Mouse (Mus musculus): ENCODE measurements around the gene Aldh16a1. TPM values are rescaled to one million over a fixed set of nuclear protein-coding genes. Genes with fewer than 3 reads are reported as not detected.
"Not testable (repeated sequence)": the region's sequence is repeated elsewhere in the genome, so short reads cannot be mapped to it uniquely, and the experiment has no call there.

Aldh16a1 gene
- polyA plus RNA-seq, 1 experiment, result 25.0 TPM

DNA sequence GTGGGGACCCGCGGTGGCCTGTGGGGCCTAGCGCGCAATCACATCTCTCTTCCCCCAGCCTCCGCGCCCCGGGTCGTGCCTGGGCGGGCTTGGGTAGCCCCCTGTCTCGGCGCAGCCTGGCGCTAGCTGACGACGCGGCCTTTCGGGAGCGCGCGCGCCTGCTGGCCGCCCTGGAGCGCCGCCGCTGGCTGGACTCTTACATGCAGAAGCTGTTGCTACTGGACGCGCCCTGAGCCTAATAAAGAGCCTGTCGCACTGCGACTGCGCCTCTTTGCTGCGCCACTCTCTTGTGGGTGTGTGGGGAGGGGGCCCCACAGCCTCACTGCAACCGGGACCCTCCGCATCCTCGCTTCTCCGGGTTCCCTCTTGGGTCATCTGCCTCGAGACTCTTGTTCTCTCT lies 27.2 kb upstream of the Aldh16a1 start:
- Histone ChIP-seq H3K27ac (ENCODE audit: insufficient read depth, low read length) (no peak overlapping the region), H3K4me1 (ENCODE audit: control insufficient read depth, insufficient read depth, low read length) (no peaks in the 10 kb centered on the region), H3K4me3 (ENCODE audit: insufficient read depth, low read length) (no peak overlapping the region)
- TF ChIP-seq CTCF (IDR thresholded peaks at IDR 0.05; ENCODE audit: borderline replicate concordance, insufficient read depth, low read length) (no peak), POLR2A (IDR thresholded peaks at IDR 0.05; ENCODE audit: low read depth, low read length) (no peak)

DNA sequence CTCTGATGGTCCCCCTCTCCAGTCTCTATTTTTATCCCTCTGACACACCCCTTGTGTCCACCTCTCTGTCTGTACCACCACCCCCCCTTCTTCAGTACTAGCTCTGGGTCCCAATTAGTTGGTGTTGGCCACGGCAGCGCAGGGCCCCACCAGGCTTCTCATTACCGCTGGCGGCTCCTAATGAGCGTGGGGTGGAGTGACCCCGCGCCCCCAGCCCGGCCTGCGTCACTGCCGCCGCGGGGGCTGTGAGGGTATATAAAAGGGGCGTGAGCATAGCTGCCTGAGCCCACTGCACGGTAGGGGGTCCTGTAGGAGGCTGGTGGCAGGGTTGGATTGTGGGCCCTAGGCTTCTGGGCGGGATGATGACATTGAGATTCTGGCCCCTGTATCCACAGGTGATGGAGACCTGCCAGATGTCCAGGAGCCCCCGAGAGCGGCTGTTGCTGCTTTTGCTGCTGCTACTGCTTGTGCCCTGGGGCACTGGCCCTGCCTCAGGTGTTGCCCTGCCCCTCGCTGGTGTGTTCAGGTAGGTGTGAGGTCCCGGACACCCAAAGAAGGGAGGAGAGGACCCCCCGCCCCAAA lies 26.6 kb upstream of the Aldh16a1 start, which contains the start of gene Pth2:
Gene Pth2, plus strand, starts transcription at position 100 of the 582 bp plus-strand sequence.
- Histone ChIP-seq H3K4me1 (ENCODE audit: control insufficient read depth, insufficient read depth, low read length) (no peaks in the 10 kb centered on the region), H3K27ac (ENCODE audit: insufficient read depth, low read length) (no peak within 1 kb of the TSS), H3K4me3 (ENCODE audit: insufficient read depth, low read length) (no peak within 1 kb of the TSS)
- TF ChIP-seq CTCF (IDR thresholded peaks at IDR 0.05; ENCODE audit: borderline replicate concordance, insufficient read depth, low read length) (no peak), POLR2A (IDR thresholded peaks at IDR 0.05; ENCODE audit: low read depth, low read length) (no peak)

GRCm38 (mm10) chr7:45179469-45179868 lies 25.1 kb upstream of the Aldh16a1 start, which contains the start of gene Gfy:
Gene Gfy (minus strand): TSS chr7:45179569.
- H3K4me1 ChIP-seq (ENCODE audit: control insufficient read depth, insufficient read depth, low read length), result no peaks in the 10 kb centered on the region
- TF ChIP-seq CTCF (IDR thresholded peaks at IDR 0.05; ENCODE audit: borderline replicate concordance, insufficient read depth, low read length) (no peak), POLR2A (IDR thresholded peaks at IDR 0.05; ENCODE audit: low read depth, low read length) (no peak)
- no peak within 1 kb of the TSS for H3K27ac ChIP-seq (ENCODE audit: insufficient read depth, low read length)
- no peak within 1 kb of the TSS for H3K4me3 ChIP-seq (ENCODE audit: insufficient read depth, low read length)

- Histone ChIP-seq H3K4me1 (ENCODE audit: control insufficient read depth, insufficient read depth, low read length) (no peaks in the 10 kb centered on the region), H3K27ac (ENCODE audit: insufficient read depth, low read length) (no peak overlapping the region), H3K4me3 (ENCODE audit: insufficient read depth, low read length) (no peak overlapping the region)
- TF ChIP-seq POLR2A (IDR thresholded peaks at IDR 0.05; ENCODE audit: low read depth, low read length), result no peak
- no peak for TF ChIP-seq CTCF (IDR thresholded peaks at IDR 0.05; ENCODE audit: borderline replicate concordance, insufficient read depth, low read length)
Observed at GRCm38 (mm10) chr7:45178550-45178949, 24.2 kb upstream of the Aldh16a1 start.

GRCm38 (mm10) chr7:45176356-45176755 lies 22.0 kb upstream of the Aldh16a1 start:
- no peaks in the 10 kb centered on the region for H3K4me1 ChIP-seq (ENCODE audit: control insufficient read depth, insufficient read depth, low read length)
- TF ChIP-seq CTCF (IDR thresholded peaks at IDR 0.05; ENCODE audit: borderline replicate concordance, insufficient read depth, low read length) (no peak), POLR2A (IDR thresholded peaks at IDR 0.05; ENCODE audit: low read depth, low read length) (no peak)
- H3K4me3 ChIP-seq (ENCODE audit: insufficient read depth, low read length), result no peak overlapping the region
- H3K27ac ChIP-seq (ENCODE audit: insufficient read depth, low read length), result no peak overlapping the region

- Histone ChIP-seq H3K4me1 (ENCODE audit: control insufficient read depth, insufficient read depth, low read length) (no peaks in the 10 kb centered on the region), H3K4me3 (ENCODE audit: insufficient read depth, low read length) (no peak overlapping the region), H3K27ac (ENCODE audit: insufficient read depth, low read length) (no peak overlapping the region)
- TF ChIP-seq POLR2A (IDR thresholded peaks at IDR 0.05; ENCODE audit: low read depth, low read length) (no peak), CTCF (IDR thresholded peaks at IDR 0.05; ENCODE audit: borderline replicate concordance, insufficient read depth, low read length) (no peak)
Observed at GRCm38 (mm10) chr7:45175929-45176328, 21.5 kb upstream of the Aldh16a1 start.

DNA sequence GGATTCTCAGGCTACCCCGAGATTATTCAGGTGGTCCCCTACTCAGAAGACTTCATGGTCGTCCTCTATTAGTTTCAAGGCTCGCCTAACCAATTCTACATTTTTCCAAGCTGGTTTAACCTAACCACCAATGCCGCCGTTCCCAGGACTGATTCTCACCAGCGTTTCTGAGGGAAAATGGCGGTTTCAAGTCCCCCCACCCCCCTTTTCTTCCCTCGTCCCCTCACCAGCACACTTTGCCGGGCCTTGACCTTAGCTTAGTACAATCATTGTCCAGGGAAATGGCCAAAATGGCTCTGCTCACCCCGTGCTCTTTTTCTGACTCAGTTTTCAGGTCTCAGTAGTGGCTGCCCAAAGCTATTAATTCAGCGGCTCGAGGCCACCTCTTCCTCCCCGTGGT lies 21.0 kb upstream of the Aldh16a1 start:
- H3K4me3 ChIP-seq (ENCODE audit: insufficient read depth, low read length), result no peak overlapping the region
- TF ChIP-seq CTCF (IDR thresholded peaks at IDR 0.05; ENCODE audit: borderline replicate concordance, insufficient read depth, low read length), result no peak
- TF ChIP-seq POLR2A (IDR thresholded peaks at IDR 0.05; ENCODE audit: low read depth, low read length), result no peak
- H3K4me1 ChIP-seq (ENCODE audit: control insufficient read depth, insufficient read depth, low read length), result no peaks in the 10 kb centered on the region
- H3K27ac ChIP-seq (ENCODE audit: insufficient read depth, low read length), result no peak overlapping the region

- TF ChIP-seq CTCF (IDR thresholded peaks at IDR 0.05; ENCODE audit: borderline replicate concordance, insufficient read depth, low read length), result no peak
- no peak for TF ChIP-seq POLR2A (IDR thresholded peaks at IDR 0.05; ENCODE audit: low read depth, low read length)
Observed at GRCm38 (mm10) chr7:45174567-45175280, 20.3 kb upstream of the Aldh16a1 start.

DNA sequence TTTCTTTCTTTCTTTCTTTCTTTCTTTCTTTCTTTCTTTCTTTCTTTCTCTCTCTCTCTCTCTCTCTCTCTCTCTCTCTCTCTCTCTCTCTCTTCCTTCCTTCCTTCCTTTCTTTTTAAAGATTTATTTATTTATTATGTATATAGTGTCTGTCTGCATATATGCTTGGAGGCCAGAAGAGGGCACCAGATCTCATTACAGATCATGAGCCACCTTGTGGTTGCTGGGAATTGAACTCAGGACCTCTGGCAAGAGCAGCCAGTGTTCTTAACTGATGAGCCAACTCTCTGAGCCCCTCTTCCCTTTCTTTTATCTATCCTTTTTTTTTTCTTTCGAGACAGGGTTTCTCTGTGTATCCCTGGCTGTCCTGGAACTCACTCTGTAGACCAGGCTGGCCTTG lies 19.4 kb upstream of the Aldh16a1 start:
- H3K4me1 ChIP-seq (ENCODE audit: control insufficient read depth, insufficient read depth, low read length); H3K4me3 ChIP-seq (ENCODE audit: insufficient read depth, low read length); H3K27ac ChIP-seq (ENCODE audit: insufficient read depth, low read length): not testable (repeated sequence)

More at GRCm38 (mm10) chr7:45174567-45175280, 20.3 kb upstream of the Aldh16a1 start:
- no peaks in the 10 kb centered on the region for H3K4me1 ChIP-seq (ENCODE audit: control insufficient read depth, insufficient read depth, low read length)
- H3K4me3 ChIP-seq (ENCODE audit: insufficient read depth, low read length), result no peak overlapping the region
- H3K27ac ChIP-seq (ENCODE audit: insufficient read depth, low read length), result no peak overlapping the region

DNA sequence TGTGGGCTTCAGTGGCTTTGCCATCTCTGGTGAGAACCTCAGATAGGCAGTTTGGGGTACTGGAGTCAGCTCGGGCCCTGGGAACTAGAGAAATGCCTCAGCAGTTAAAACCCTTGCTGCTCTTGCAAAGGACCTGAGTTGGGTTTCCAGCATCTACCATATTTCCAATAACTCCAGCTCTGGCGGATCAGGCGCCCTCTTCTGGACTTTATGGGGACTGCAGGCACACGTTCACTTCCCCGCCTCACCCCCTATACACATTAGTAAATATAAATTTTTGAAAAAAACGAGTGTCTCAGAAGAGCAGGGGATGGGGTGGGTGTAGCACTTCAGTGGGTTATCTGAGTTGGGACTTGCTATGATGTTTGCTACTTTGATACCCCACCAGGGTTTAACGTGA lies 18.6 kb upstream of the Aldh16a1 start:
- TF ChIP-seq CTCF (IDR thresholded peaks at IDR 0.05; ENCODE audit: borderline replicate concordance, insufficient read depth, low read length) (no peak), POLR2A (IDR thresholded peaks at IDR 0.05; ENCODE audit: low read depth, low read length) (no peak)
- Histone ChIP-seq H3K4me1 (ENCODE audit: control insufficient read depth, insufficient read depth, low read length) (no peaks in the 10 kb centered on the region), H3K4me3 (ENCODE audit: insufficient read depth, low read length) (no peak overlapping the region), H3K27ac (ENCODE audit: insufficient read depth, low read length) (no peak overlapping the region)
